Mouse (Mus musculus) testis, adult 2 months (tissue): Measurements from ENCODE around the gene Actr1b.

Experiments
- CTCF ChIP-seq: fragments of 200-500 bp; IDR thresholded peaks from 2 replicates; pipeline ENCODE4 v1.5.1; 2012; ENCODE audit warnings: low read depth, mild to moderate bottlenecking, inconsistent platforms, low read length, moderate library complexity; ENCODE audit not compliant: control insufficient read depth, insufficient read depth, insufficient replicate concordance
- POLR2A ChIP-seq: fragments of 200-500 bp; IDR thresholded peaks from 2 replicates; pipeline ENCODE4 v1.6.1; 2012; ENCODE audit warnings: low read depth, mild to moderate bottlenecking, inconsistent platforms, low read length, moderate library complexity; ENCODE audit not compliant: control insufficient read depth

- no peak for TF ChIP-seq CTCF
- no peak for TF ChIP-seq POLR2A
Observed at GRCm38 (mm10) chr1:36707797-36708196, 6.4 kb downstream of the Actr1b start.
